Mouse (Mus musculus): ENCODE data around the gene Vmn2r10.
"Not testable (repeated sequence)": the region's sequence is repeated elsewhere in the genome, so short reads cannot be mapped to it uniquely, and the experiment has no call there.

Gene Vmn2r10

GRCm38 (mm10) chr5:109006427-109006826 is at the start of gene Vmn2r10:
Gene Vmn2r10, minus strand, starts transcription at chr5:109006527.
- not testable (repeated sequence) for DNase-seq

GRCm38 (mm10) chr5:109055286-109055685 is 49.0 kb upstream of the Vmn2r10 start:
- DNase-seq: no peak

GRCm38 (mm10) chr5:109032591-109032990 is 26.3 kb upstream of the Vmn2r10 start:
- DNase-seq: no peak

GRCm38 (mm10) chr5:108988924-108989323 is 17.4 kb downstream of the Vmn2r10 start:
- no peak for DNase-seq

Measured in cerebellum, adult 9-11 months (tissue).